In the genomic region with DNA sequence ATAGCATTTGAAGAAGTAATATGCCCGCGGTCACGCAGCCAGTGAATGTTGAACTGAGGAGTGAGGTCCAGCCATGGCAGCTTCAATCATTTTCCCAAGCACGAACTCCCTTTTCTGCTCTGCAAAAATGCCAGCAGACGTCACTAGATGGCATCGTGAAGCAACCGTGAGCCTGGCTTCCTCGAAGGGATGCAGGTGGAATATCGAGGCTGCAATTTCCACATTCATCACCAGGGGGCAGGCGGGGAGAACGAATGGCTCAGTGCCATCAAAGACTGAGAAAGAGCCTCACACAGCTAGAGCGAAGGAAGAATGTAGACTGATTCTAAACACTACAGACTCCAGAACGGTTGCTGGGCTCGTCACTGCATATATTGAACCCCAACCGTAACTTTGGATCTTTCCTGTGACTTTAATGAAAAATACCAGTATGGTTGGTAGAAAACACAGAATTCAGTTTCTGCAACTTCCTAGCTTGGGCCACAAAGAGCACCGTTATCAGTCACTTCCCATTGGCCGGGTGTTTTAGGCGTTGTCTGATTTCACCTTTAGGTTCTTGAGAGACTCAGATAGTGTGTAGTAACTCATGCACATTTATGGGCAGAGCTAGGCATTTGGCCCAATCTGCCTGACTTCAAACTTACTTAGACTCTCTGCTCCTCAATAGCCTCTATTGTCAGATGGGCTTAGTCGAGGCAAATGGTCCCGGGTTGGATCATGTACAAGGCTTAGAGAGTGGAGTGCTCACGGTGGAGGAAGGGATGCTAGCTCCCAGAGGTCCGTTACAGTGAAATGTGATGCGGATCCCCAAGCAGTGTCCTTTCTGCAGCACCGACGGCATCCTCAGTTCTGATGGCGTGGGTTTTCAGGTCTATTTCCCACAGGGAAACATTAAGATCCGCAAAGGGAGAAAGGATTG, we compare ENCODE assay signal across 8 mouse cellular contexts. TPM values are rescaled to one million over a fixed set of nuclear protein-coding genes. Genes with fewer than 3 reads are reported as not detected.
DNase-seq lines count a peak whose midpoint lies in the region; ATAC-seq and TF ChIP-seq lines count a peak whose summit lies in the region.

No protein-coding gene starts in this region.

- DNase-seq in G1E (ENCODE audit: low spot score), result peak; percentile 21
- peak; percentile 92 to 98 for DNase-seq in cerebellum, adult 2 months
- peak; percentile 96 for DNase-seq in forelimb bud, embryonic 11.5 days (ENCODE audit: low read depth, low spot score)
- DNase-seq in heart, postnatal 4 days, result peak; percentile 97
- peak; percentile 95 to 99 for DNase-seq in layer of hippocampus, adult 2 months (ENCODE audit: low spot score in 2 of 2)
- DNase-seq in lung, embryonic 14.5 days, result peak; percentile 98
- peak; percentile 95 for DNase-seq in ovary, postnatal 10 days (ENCODE audit: low spot score)
- peak; percentile 97 for DNase-seq in thymus, postnatal 0 days (ENCODE audit: low spot score)

- H3K4me1 ChIP-seq in G1E (ENCODE audit: insufficient read depth, low read depth, low read length), result no peaks in the 10 kb centered on the region
- H3K4me1 ChIP-seq in cerebellum, adult 2 months (ENCODE audit: control insufficient read depth, insufficient read depth, low read length), result no peaks in the 10 kb centered on the region
- no peaks in the 10 kb centered on the region for H3K4me1 ChIP-seq in lung, embryonic 14.5 days (ENCODE audit: insufficient read depth)

- 36% methylated on average over 27 of the region's 27 CpGs for WGBS in cerebellum, adult 2 months
- WGBS in lung, embryonic 14.5 days, result 38% methylated on average over 27 of the region's 27 CpGs

- H3K9me3 ChIP-seq in G1E (replicated peaks), result no peaks in the 10 kb centered on the region
- no peaks in the 10 kb centered on the region for H3K9me3 ChIP-seq in lung, embryonic 14.5 days (ENCODE audit: low read depth, low read length)

- no peaks in the 10 kb centered on the region for H3K36me3 ChIP-seq in G1E (replicated peaks)
- no peaks in the 10 kb centered on the region for H3K36me3 ChIP-seq in lung, embryonic 14.5 days (ENCODE audit: insufficient read depth)

- peak; percentile 49 for ATAC-seq in G1E (ENCODE audit: extremely low read depth, insufficient number of reproducible peaks, low FRiP score, poor library complexity, severe bottlenecking)
- ATAC-seq in lung, embryonic 14.5 days (ENCODE audit: insufficient read depth), result peak; percentile 88

- H3K27me3 ChIP-seq in G1E (ENCODE audit: insufficient read depth, low read length), result no peaks in the 10 kb centered on the region; the same call in 1 of the 2 replicates
- H3K27me3 ChIP-seq in cerebellum, adult 2 months (ENCODE audit: control insufficient read depth, insufficient read depth, low read length), result no peaks in the 10 kb centered on the region
- H3K27me3 ChIP-seq in lung, embryonic 14.5 days (ENCODE audit: insufficient read depth, low read length), result no peaks in the 10 kb centered on the region

- TF ChIP-seq POLR2A in cerebellum, adult 2 months (IDR thresholded peaks at IDR 0.05; ENCODE audit: borderline replicate concordance, insufficient read depth, low read length), result no peak

- H3K4me2 ChIP-seq in lung, embryonic 14.5 days, result no peak overlapping the region

- H3K27ac ChIP-seq in cerebellum, adult 2 months (ENCODE audit: insufficient read depth, low read length), result no peak overlapping the region
- no peak overlapping the region for H3K27ac ChIP-seq in layer of hippocampus, adult 2 months
- H3K27ac ChIP-seq in lung, embryonic 14.5 days (ENCODE audit: low read depth), result no peak overlapping the region

- no peak overlapping the region for H3K4me3 ChIP-seq in G1E (ENCODE audit: low read depth, low read length)
- no peak overlapping the region for H3K4me3 ChIP-seq in cerebellum, adult 2 months (replicated peaks; ENCODE audit: insufficient read depth, low read depth, low read length)
- no peak overlapping the region for H3K4me3 ChIP-seq in layer of hippocampus, adult 2 months
- no peak overlapping the region for H3K4me3 ChIP-seq in lung, embryonic 14.5 days (ENCODE audit: low read depth, low read length)

- TF ChIP-seq CTCF in G1E (IDR thresholded peaks at IDR 0.05; ENCODE audit: low read depth, low read length), result peak; percentile 70
- peak; percentile 99 for TF ChIP-seq CTCF in cerebellum, adult 2 months (IDR thresholded peaks at IDR 0.05; ENCODE audit: borderline replicate concordance, insufficient read depth, low read depth, low read length)
- peak; percentile 98 for TF ChIP-seq CTCF in layer of hippocampus, adult 2 months (conservative IDR thresholded peaks at IDR 0.05)
- peak; percentile 100 for TF ChIP-seq CTCF in lung, embryonic 14.5 days (IDR thresholded peaks at IDR 0.05; ENCODE audit: low read depth)

- H3K9ac ChIP-seq in lung, embryonic 14.5 days, result no peak overlapping the region

RNA-seq across cellular contexts. Expression of gene Pxylp1, which starts 24.4 kb away (rescaled TPM):
- total RNA-seq in G1E (2014; fragmentation: Nextera tagmentation) (not detected in 2 replicates), G1E (2017) (0.12 and 0.22 TPM in 2 replicates)
- polyA plus RNA-seq in G1E (2012), result not detected in 2 replicates
- 35.6 and 39.7 TPM in 2 replicates for polyA plus RNA-seq in cerebellum, adult 2 months (2012; rRNA removed)
- 10 to 100 TPM; 22.0 to 28.3 TPM for total RNA-seq in heart, postnatal 4 days (2021)
- total RNA-seq in layer of hippocampus, adult 2 months (2021), result 10 to 100 TPM; 17.7 to 20.2 TPM
- polyA plus RNA-seq in lung, embryonic 14.5 days (2014; fragmentation: Nextera tagmentation; extraction: Ambion mirVana), result 17.2 and 17.4 TPM in 2 replicates
- polyA plus RNA-seq in thymus, postnatal 0 days (2015; fragmentation: Nextera tagmentation; extraction: Ambion mirVana), result 5.2 and 7.5 TPM in 2 replicates

Comparison
In these comparisons a context has a peak if more than half of its experiments do, and no peak if none do; other contexts are left out.
1. DNase-seq: peak in every context shown above with its lines; median percentile 98 in lung, embryonic 14.5 days; 97 in heart, postnatal 4 days; 97 in layer of hippocampus, adult 2 months; 97 in thymus, postnatal 0 days; 96 in forelimb bud, embryonic 11.5 days; 95 in cerebellum, adult 2 months; 95 in ovary, postnatal 10 days; 21 in G1E.